Mouse (Mus musculus) olfactory bulb, adult 2 months (tissue): ENCODE measurements around the gene Grm7.

Experiments used
- CTCF ChIP-seq: fragments of 200-500 bp; IDR thresholded peaks from 2 replicates; pipeline ENCODE4 v1.5.1; 2012; ENCODE audit warnings: low read depth, mild to moderate bottlenecking, low read length, moderate library complexity; ENCODE audit not compliant: insufficient read depth
- POLR2A ChIP-seq: fragments of 200-500 bp; IDR thresholded peaks from 2 replicates; pipeline ENCODE4 v1.6.1; 2012; ENCODE audit warnings: mild to moderate bottlenecking, low read depth, low read length, moderate library complexity; ENCODE audit not compliant: insufficient read depth

GRCm38 (mm10) chr6:111512359-111512758, 867.0 kb downstream of the Grm7 start:
- TF ChIP-seq POLR2A (no peak), CTCF (no peak)
